Mouse (Mus musculus): Measurements from ENCODE around the gene Pus1. TPM values are rescaled to one million over a fixed set of nuclear protein-coding genes. Genes with fewer than 3 reads are reported as not detected.
A peak's percentile ranks its signal among the peaks of the same experiment; 100 is the strongest.
"Not testable (repeated sequence)": the region's sequence is repeated elsewhere in the genome, so short reads cannot be mapped to it uniquely, and the experiment has no call there.

The Pus1 gene
- polyA plus RNA-seq, 1 experiment from 2014 or later, result 33.1 TPM

- peaks cover 18% of the 10 kb centered on the region for H3K4me1 ChIP-seq
- H3K9me3 ChIP-seq, result no peaks in the 10 kb centered on the region
- 17% methylated on average over 15 of the region's 15 CpGs for WGBS
- H3K4me2 ChIP-seq, result peak overlapping the region; percentile 79
- peaks cover 44% of the 10 kb centered on the region for H3K36me3 ChIP-seq
- ATAC-seq (ENCODE audit: insufficient number of reproducible peaks, low FRiP score, low TSS enrichment, low read depth), result no peak
- H3K9ac ChIP-seq, result peak overlapping the region; percentile 68
- H3K27me3 ChIP-seq, result no peaks in the 10 kb centered on the region
- H3K4me3 ChIP-seq, result peak overlapping the region; percentile 74
- no peak overlapping the region for H3K27ac ChIP-seq
Observed at GRCm38 (mm10) chr5:110779276-110779997, 1.0 kb downstream of the Pus1 start.

GRCm38 (mm10) chr5:110778263-110778662 is 2.2 kb downstream of the Pus1 start:
- Histone ChIP-seq H3K27ac (no peak overlapping the region), H3K4me3 (no peak overlapping the region), H3K4me2 (no peak overlapping the region), H3K4me1 (peaks cover 18% of the 10 kb centered on the region), H3K27me3 (no peaks in the 10 kb centered on the region), H3K9me3 (no peaks in the 10 kb centered on the region), H3K9ac (no peak overlapping the region), H3K36me3 (peaks cover 51% of the 10 kb centered on the region)
- ATAC-seq (ENCODE audit: insufficient number of reproducible peaks, low FRiP score, low TSS enrichment, low read depth), result no peak
- WGBS, result 87% methylated on average over 12 of the region's 12 CpGs

- H3K27me3 ChIP-seq, result no peaks in the 10 kb centered on the region
- no peak for ATAC-seq (ENCODE audit: insufficient number of reproducible peaks, low FRiP score, low TSS enrichment, low read depth)
- H3K9ac ChIP-seq, result no peak overlapping the region
- H3K9me3 ChIP-seq, result no peaks in the 10 kb centered on the region
- H3K4me1 ChIP-seq, result peaks cover 17% of the 10 kb centered on the region
- 94% methylated on average over 2 of the region's 2 CpGs for WGBS
- peaks cover 59% of the 10 kb centered on the region for H3K36me3 ChIP-seq
- no peak overlapping the region for H3K4me3 ChIP-seq
- H3K4me2 ChIP-seq, result no peak overlapping the region
- H3K27ac ChIP-seq, result no peak overlapping the region
Observed at GRCm38 (mm10) chr5:110776141-110776540, 4.3 kb downstream of the Pus1 start.

GRCm38 (mm10) chr5:110774511-110774910 is 5.9 kb downstream of the Pus1 start:
- WGBS, result 94% methylated on average over 11 of the region's 11 CpGs
- H3K9me3 ChIP-seq, result no peaks in the 10 kb centered on the region

GRCm38 (mm10) chr5:110772945-110773344 is 7.5 kb downstream of the Pus1 start:
- not testable (repeated sequence) for H3K9ac ChIP-seq; H3K4me3 ChIP-seq; ATAC-seq (ENCODE audit: insufficient number of reproducible peaks, low FRiP score, low TSS enrichment, low read depth); H3K27ac ChIP-seq; H3K4me2 ChIP-seq; H3K27me3 ChIP-seq; H3K9me3 ChIP-seq
- Histone ChIP-seq H3K4me1 (peaks cover 14% of the 10 kb centered on the region), H3K36me3 (peaks cover 53% of the 10 kb centered on the region)
- 94% methylated on average over 10 of the region's 10 CpGs for WGBS

More at GRCm38 (mm10) chr5:110774511-110774910, 5.9 kb downstream of the Pus1 start:
- H3K27me3 ChIP-seq, result no peaks in the 10 kb centered on the region
- no peak overlapping the region for H3K27ac ChIP-seq
- no peak overlapping the region for H3K9ac ChIP-seq
- H3K4me1 ChIP-seq, result peaks cover 7% of the 10 kb centered on the region
- H3K36me3 ChIP-seq, result peaks cover 59% of the 10 kb centered on the region
- ATAC-seq (ENCODE audit: insufficient number of reproducible peaks, low FRiP score, low TSS enrichment, low read depth), result no peak
- H3K4me3 ChIP-seq, result no peak overlapping the region
- H3K4me2 ChIP-seq, result no peak overlapping the region

- H3K4me1 ChIP-seq, result peaks cover 14% of the 10 kb centered on the region
- peak within 1 kb of the TSS; percentile 95 for H3K4me3 ChIP-seq
- peak within 1 kb of the TSS; percentile 85 for H3K9ac ChIP-seq
- under 1% methylated on average over 77 of the region's 83 CpGs for WGBS
- H3K9me3 ChIP-seq, result no peaks in the 10 kb centered on the region
- H3K27ac ChIP-seq, result peak within 1 kb of the TSS; percentile 95
- peak within 1 kb of the TSS; percentile 60 for H3K4me2 ChIP-seq
- H3K27me3 ChIP-seq, result no peaks in the 10 kb centered on the region
- peaks cover 31% of the 10 kb centered on the region for H3K36me3 ChIP-seq
- ATAC-seq (ENCODE audit: insufficient number of reproducible peaks, low FRiP score, low TSS enrichment, low read depth), result peak; percentile 98
Observed at GRCm38 (mm10) chr5:110770448-110771158, 9.9 kb downstream of the Pus1 start, which contains the start of gene Ep400. Gene Ep400 (minus strand): TSS chr5:110770717.

GRCm38 (mm10) chr5:110770031-110770445 is 10.4 kb downstream of the Pus1 start:
- Histone ChIP-seq H3K27ac (peak overlapping the region; percentile 95), H3K9me3 (no peaks in the 10 kb centered on the region), H3K9ac (peak overlapping the region; percentile 85), H3K4me1 (peaks cover 14% of the 10 kb centered on the region), H3K4me3 (peak overlapping the region; percentile 95), H3K27me3 (no peaks in the 10 kb centered on the region), H3K4me2 (peak overlapping the region; percentile 60), H3K36me3 (peaks cover 25% of the 10 kb centered on the region)
- 0% methylated on average over 55 of the region's 58 CpGs for WGBS
- peak; percentile 36 for ATAC-seq (ENCODE audit: insufficient number of reproducible peaks, low FRiP score, low TSS enrichment, low read depth)

GRCm38 (mm10) chr5:110769272-110769671 is 11.2 kb downstream of the Pus1 start:
- no peak for ATAC-seq (ENCODE audit: insufficient number of reproducible peaks, low FRiP score, low TSS enrichment, low read depth)
- peak overlapping the region; percentile 95 for H3K4me3 ChIP-seq
- H3K36me3 ChIP-seq, result peaks cover 18% of the 10 kb centered on the region
- no peak overlapping the region for H3K27ac ChIP-seq
- peak overlapping the region; percentile 60 for H3K4me2 ChIP-seq
- peaks cover 14% of the 10 kb centered on the region for H3K4me1 ChIP-seq
- H3K9ac ChIP-seq, result peak overlapping the region; percentile 85
- 45% methylated on average over 4 of the region's 4 CpGs for WGBS
- H3K27me3 ChIP-seq, result no peaks in the 10 kb centered on the region
- H3K9me3 ChIP-seq, result no peaks in the 10 kb centered on the region

- H3K36me3 ChIP-seq, result no peaks in the 10 kb centered on the region
- no peak overlapping the region for H3K4me2 ChIP-seq
- no peaks in the 10 kb centered on the region for H3K9me3 ChIP-seq
- no peak overlapping the region for H3K4me3 ChIP-seq
- H3K27ac ChIP-seq, result no peak overlapping the region
- no peaks in the 10 kb centered on the region for H3K27me3 ChIP-seq
- no peak for ATAC-seq (ENCODE audit: insufficient number of reproducible peaks, low FRiP score, low TSS enrichment, low read depth)
- WGBS, result 93% methylated on average over 8 of the region's 8 CpGs
- H3K4me1 ChIP-seq, result peaks cover 8% of the 10 kb centered on the region
- H3K9ac ChIP-seq, result no peak overlapping the region
Observed at GRCm38 (mm10) chr5:110763890-110764289, 16.6 kb downstream of the Pus1 start.

GRCm38 (mm10) chr5:110745021-110745420 is 35.4 kb downstream of the Pus1 start:
- Histone ChIP-seq H3K27ac (no peak overlapping the region), H3K27me3 (no peaks in the 10 kb centered on the region), H3K9me3 (no peaks in the 10 kb centered on the region), H3K9ac (no peak overlapping the region), H3K4me2 (no peak overlapping the region), H3K4me3 (no peak overlapping the region), H3K4me1 (no peaks in the 10 kb centered on the region), H3K36me3 (peaks cover 15% of the 10 kb centered on the region; the same call in 1 of the 2 replicates)
- WGBS, result 87% methylated on average over 1 of the region's 1 CpGs
- no peak for ATAC-seq (ENCODE audit: insufficient number of reproducible peaks, low FRiP score, low TSS enrichment, low read depth)

- Histone ChIP-seq H3K4me3 (no peak overlapping the region), H3K9me3 (no peaks in the 10 kb centered on the region), H3K36me3 (peaks cover 41% of the 10 kb centered on the region), H3K27me3 (no peaks in the 10 kb centered on the region), H3K9ac (no peak overlapping the region), H3K27ac (no peak overlapping the region), H3K4me1 (no peaks in the 10 kb centered on the region), H3K4me2 (no peak overlapping the region)
- 94% methylated on average over 7 of the region's 7 CpGs for WGBS
- ATAC-seq (ENCODE audit: insufficient number of reproducible peaks, low FRiP score, low TSS enrichment, low read depth), result no peak
Observed at GRCm38 (mm10) chr5:110739496-110740275, 40.8 kb downstream of the Pus1 start.
